Mouse (Mus musculus) yolk sac, embryonic 10.5 days (tissue): ENCODE measurements around the gene Kmt2c.
A peak's percentile ranks its signal among the peaks of the same experiment; 100 is the strongest.

Experiments used
- DNase-seq: peaks from one replicate; pipeline ENCODE4 v3.0.0-alpha.2; 2017; ENCODE audit warnings: low spot score

Kmt2c gene

DNA sequence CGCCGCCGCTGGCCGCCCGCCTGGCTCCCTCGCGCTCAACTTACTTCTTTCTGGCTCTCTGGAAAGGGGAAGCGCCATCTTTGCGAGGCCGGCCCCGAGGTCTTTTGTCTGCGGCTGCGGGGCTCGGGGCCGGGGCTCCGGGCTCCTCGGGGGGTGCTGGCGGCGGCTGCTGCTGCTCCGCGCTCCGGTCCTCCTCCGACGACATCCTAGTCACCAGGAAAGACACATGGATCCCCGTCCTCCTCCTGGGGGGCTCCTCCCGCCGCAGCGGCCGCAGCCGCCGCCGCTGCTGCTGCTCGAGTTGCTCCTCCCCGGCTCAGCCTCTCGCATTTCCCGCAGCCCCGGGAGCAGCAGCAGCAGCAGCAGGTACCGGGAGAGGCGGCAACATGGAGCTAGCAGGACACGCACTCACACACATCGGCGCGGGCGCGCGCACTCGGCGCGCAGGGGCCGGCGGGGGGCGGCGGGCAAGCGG is at the start of gene Kmt2c:
Gene Kmt2c, minus strand, starts transcription at position 438 of the 475 bp plus-strand sequence.
- DNase-seq = peak; percentile 78

DNA sequence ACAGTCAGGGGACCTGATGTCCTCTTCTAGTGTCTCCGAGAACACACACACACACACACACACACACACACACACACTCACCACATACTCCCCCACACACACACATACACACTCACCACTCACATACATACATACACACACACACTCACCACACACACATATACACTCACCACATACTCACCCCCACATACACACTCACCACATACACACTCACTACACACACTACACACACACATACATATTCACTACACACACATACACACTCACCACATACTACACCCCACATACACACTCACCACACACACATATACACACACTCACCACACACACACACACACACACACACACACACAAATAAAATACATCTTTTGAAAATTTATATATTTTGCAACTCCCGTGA is 48.3 kb upstream of the Kmt2c start:
- no peak for DNase-seq

DNA sequence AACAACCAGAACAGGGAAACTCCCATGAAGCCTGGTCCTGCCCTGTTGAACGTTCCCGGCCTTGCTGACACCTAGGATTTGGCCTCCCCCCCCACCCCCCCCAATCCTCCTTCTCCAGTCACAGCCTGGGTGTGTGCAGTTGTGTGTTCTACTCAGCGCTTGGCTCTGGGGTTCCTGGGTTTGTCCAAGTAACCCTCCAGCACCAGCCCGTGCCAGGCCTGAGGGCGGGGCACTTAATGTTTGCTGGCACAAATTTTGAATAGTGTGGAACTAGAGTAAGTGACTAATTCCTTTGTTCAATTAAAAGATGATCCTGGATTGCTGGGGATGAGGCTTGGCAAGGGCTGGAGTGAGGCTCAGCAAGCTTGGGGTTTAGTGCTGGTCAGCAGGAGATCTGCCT is 46.0 kb upstream of the Kmt2c start:
- DNase-seq = no peak

GRCm38 (mm10) chr5:25544061-25544460 is 45.5 kb upstream of the Kmt2c start:
- DNase-seq = no peak

- no peak for DNase-seq
Measured at GRCm38 (mm10) chr5:25541661-25542060, 43.1 kb upstream of the Kmt2c start.

- DNase-seq = no peak
Measured at GRCm38 (mm10) chr5:25540921-25541320, 42.3 kb upstream of the Kmt2c start.

GRCm38 (mm10) chr5:25540412-25540811 is 41.8 kb upstream of the Kmt2c start:
- DNase-seq = no peak

GRCm38 (mm10) chr5:25536921-25537409 is 38.4 kb upstream of the Kmt2c start:
- no peak for DNase-seq

DNA sequence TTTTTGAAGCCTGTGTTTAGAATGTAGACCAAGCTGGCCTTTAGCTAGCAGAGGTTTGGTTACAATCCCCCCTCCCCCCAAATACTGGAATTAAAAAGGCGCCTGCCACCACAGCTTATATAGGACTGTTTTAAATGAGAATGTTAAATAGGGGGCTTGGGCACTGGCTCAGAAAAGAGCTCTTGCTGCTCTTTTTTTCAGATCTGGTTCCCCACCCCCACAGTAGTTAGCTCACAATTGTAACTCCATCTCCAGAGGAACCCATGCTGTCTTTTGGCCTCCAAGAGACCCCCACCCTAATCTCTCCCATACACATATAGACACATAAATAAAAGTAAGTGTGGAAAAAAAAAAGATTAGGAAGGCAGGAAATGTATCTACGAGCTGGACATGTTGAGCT is 37.9 kb upstream of the Kmt2c start:
- no peak for DNase-seq

DNA sequence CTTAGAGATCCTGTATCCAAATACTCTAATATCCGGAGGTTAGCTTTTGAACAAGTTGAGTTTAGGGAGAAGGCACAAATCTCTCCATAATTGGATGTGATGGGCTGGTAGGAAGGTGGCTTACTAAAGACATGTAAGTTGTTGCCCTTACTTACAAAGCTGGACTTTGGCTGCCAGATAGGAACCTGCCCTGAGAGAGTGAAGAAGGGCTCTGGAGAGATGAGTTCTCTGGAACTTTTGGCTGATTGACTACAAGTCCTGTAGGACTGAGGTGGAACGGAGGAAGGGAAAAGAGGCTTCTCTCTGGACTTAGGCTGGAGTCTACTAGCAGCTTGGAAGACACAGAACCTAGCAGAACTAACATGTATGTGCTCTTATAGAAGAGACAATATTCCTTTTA is 37.0 kb upstream of the Kmt2c start:
- DNase-seq = no peak

DNA sequence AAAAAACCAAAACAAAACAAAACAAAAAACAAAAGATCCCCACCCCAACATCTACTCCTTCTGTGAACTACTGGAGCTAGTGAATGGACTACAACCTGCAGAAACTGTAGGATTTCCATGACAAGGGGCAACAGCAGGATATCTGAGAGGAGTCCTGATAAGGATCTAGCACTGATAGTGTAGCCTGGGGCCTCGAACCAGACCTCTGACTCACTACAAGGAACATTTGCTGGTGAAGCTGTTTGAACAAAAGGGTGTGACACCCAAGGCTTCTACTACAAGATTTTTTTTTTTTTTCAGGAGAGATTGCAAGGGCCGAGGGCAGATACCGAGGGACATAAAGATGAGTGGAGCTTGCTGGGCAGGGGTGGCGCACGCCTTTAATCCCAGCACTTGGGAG is 34.7 kb upstream of the Kmt2c start:
- DNase-seq = no peak

DNA sequence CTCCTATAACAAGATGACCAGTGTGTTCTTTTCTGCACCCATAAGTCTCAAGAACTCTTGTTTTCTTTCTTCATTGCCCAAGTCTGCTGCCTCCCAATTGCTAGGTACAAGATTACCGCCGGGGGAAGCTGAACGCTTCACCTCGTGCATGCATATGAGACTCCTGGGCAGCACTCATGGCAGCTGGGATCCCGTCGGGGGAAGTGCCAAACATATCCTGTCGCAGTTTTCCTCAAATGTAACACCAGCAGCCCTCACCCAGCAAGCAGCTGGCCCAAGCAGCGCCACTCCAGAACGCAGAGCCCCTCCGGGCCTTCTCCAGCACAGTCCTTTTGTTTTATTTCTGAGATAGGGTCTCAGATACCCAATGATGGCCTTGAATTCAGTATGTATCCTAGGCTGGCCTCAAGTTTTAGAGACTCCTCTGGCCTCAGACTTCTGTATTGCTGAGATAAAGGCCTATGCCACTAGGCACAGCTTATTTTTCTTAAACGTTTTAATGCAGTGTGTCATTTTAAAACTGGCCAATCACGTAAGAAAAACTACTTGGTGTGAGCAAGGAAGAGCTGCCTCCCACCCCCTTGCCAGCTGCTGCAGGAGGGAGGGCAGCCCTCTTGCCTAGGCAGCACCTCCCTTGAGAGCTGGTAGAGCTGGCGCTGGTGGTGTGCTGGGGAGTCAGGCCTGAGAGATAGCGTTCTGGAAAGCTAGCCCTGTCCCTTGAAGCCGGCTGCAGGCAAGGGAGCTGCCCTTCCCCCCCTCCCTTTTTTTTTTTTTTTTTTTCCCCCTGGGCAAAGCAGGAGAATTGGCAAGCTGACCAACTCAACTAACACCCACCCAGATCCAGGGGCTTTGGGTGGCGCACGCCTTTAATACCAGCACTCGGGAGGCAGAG is 33.9 kb upstream of the Kmt2c start:
- DNase-seq = no peak

GRCm38 (mm10) chr5:25530629-25531028 is 32.0 kb upstream of the Kmt2c start:
- DNase-seq = no peak

DNA sequence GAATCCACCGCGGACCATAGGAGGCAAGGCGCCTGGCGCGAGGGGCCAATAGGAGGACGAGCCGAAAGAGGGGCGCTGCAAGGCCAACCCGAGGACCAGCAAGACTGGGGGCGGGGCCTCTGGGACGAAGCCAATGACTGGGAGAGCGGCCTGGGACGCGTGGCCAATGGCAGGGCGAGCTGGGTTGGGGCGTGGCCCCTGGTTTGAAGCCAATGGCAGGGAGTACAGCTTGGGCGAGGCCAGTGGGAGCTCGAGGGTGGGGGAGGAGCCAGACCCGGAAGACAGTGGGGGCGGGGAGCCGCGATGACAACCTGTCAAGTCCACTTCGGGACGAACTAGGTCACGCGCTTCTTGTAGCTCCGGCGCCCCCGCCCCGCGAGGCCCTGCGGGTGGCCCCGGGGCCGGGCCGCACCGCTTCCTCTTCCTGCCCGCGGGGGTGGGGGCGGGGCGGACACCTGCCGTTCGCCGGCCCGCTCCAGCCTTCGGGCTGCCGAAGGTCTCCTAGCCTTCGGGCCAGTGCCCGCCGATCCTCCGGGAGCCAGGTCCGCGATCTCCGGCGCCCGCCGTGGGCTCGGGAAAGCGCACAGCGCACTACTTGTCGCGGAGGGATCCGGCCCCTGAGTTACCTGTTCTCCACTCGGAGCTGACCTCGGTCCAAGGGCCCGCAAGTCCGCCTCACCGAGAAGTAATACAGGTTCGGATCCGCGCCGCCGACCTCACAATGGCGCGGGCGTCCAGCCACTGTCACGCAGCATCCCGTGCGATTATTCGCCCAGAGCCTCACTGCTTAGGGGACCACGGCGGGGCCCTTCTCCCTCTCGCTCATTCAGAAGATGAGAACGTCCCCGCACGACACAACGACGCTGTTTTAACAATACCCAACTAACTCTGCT is 31.2 kb upstream of the Kmt2c start:
- DNase-seq = peak; percentile 100

- DNase-seq = no peak
Measured at GRCm38 (mm10) chr5:25528851-25529528, 30.4 kb upstream of the Kmt2c start.

DNA sequence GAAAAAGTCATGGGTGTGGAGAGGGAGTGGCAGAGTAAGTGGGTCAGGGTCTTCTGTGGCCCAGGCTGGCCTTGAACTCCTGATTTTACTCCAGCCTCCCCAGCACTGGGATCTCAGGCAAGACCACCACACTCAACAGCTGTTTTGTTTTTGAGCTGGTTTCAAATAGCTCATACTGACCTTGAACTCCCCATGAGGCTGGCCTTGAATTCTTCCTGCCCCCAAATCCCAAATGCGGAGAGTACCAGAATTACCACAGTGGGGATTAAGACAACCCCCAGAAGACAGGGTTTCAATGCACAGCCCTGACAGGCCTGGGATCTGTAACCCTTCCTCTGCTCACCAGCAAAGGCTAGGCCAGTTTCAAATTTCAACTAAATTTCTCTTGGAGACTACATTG is 29.4 kb upstream of the Kmt2c start:
- no peak for DNase-seq

DNA sequence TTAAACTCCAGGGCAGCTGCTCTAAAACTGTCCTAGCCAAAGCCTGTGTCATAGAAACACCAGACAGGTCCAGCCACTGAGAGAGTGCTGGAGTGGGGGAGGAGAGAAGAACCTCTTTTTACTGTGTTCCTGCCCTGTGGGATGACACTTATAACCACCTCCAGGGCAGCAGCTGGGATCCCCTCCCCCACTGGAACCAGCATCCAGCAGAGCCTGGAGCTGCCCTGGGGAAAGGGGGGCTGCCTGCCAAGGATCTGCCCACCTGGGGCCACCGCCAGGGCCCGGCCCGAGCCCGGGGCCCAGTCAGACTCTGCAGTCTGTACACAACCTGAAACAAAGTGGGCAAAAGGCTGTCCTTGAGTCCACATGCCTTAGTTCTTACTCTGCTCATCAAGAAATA is 28.3 kb upstream of the Kmt2c start:
- DNase-seq = no peak

DNA sequence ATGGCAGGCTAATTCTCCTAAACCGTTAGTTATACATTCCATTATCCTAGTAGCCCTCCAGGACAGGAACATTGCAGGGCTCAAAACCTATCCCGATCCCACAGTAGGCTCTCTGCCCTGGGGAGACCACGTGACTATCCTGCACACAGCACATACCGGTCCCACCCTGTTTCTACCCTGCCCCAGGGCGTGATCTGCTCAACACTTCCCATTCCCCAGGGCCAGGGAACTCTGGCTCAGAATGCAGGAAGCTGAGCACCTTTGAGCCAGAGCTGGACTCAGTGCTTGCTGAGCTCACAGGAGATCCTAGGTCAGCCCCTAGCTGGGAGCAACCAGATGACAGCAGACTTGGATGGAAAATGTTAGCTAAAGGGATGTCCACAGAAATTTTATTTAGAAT is 27.5 kb upstream of the Kmt2c start:
- peak; percentile 55 for DNase-seq

- DNase-seq = no peak
Measured at GRCm38 (mm10) chr5:25521461-25521860, 22.9 kb upstream of the Kmt2c start.

DNA sequence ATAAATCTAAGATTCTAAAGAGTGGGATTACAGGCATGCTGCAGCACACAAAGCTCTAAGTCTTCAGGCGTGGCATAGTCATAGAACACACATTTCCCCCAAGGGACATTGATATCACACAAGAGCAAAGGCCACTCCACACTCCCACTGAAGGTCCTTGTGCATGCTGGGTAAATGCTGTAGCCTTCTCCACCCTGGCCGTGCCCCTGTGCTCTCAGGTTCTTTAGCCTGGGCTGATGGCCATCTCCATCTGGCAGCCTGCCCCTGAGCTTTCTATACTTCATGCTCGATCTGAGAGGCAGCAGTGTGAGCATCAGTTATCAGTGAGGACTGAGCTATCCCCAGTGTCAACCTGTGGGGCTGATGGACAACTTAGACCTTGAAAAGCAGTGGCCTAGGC is 21.2 kb upstream of the Kmt2c start:
- DNase-seq = no peak

DNA sequence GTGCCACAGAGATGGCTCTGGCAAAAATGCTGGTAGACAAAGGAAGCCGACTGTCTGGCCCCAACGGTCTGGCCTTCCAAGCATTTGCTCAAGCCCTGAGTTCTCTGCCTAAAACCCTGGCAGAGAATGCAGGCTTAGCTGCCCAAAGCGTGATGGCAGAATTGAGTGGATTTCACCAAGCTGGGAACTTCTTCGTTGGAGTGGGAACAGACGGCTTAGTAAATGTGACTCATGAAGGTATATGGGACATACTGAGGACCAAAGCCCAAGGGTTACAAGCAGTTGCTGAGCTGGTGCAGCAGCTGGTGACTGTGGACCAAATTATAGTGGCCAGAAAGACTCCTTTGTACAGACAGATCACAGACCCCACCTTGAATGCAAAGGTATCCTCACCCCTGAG is 19.0 kb upstream of the Kmt2c start:
- DNase-seq = no peak

GRCm38 (mm10) chr5:25516301-25516895 is 17.8 kb upstream of the Kmt2c start:
- no peak for DNase-seq
